Mouse (Mus musculus) thymus, postnatal 0 days (tissue): ENCODE data around the gene Lrp1. TPM values are rescaled to one million over a fixed set of nuclear protein-coding genes. Genes with fewer than 3 reads are reported as not detected.

Experiments
- DNase-seq: peaks from one replicate; pipeline ENCODE4 v3.0.0-alpha.2; 2015; ENCODE audit warnings: low spot score
- polyA plus RNA-seq: library from polyadenylated mRNA; unstranded; fragments of >200 nt; fragmentation: Nextera tagmentation; extraction: Ambion mirVana; gene quantifications from 2 replicates; pipeline ENCODE4 v1.2.1, GENCODE M21; 2015

Gene Lrp1
- polyA plus RNA-seq, 1 experiment from 2014 or later: 8.6 TPM

DNA sequence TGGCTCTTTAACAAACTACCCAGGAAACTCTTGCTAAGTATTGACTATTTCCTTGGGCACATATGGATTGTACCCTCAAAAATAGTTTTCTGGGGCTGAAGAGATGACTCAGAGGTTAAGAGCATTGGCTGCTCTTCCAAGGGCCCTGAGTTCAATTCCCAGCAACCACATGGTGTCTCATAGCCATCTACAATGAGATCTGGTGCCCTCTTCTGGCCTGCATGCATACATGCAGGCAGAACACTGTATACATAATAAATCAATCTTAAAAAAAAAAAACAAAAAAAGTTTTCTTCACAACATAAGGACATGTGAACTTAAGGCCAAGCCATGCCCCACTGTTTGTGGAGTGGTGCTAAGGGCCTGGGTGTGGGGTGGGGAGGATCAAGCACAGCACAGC, 59.8 kb downstream of the Lrp1 start:
- DNase-seq: no peak

DNA sequence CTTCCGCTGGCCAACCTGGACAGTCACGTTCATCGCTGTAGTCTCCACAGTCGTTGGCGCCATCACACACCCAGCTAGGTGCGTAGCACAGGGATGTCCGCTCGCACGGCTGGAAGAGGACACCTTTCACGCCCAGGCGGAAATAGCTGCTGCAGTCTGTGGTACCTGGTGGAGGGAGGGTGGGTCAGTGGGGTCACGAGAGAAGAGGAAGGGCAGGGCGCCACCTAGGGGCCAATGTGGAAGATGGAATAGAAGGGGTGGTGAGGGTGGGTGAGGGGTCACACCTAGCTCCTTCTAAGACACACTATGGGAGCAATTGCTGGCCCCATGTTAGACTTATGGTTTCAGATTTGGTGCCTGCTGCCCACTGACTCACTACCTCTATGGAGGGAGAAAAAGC, 63.6 kb downstream of the Lrp1 start:
- DNase-seq: no peak

DNA sequence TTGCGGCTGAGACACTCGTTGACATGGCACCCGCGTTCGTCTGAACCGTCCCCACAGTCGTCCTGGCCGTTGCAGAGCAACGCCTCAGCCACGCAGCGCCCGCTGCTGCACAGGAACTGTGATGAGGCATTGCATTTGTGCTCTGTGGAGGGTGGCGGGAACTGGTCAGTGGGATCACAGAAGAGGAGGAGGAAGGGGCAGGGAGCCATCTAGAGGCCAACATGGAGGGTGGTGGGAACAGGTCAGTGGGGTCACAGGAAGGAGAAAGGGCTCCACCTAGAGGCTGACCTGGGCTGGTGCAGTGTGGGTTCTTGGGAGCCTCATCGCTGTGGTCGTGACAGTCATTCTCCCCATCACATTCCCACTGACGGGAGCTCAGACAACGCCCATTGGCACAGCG, 65.2 kb downstream of the Lrp1 start:
- DNase-seq: no peak

GRCm38 (mm10) chr10:127549892-127550291, 71.1 kb downstream of the Lrp1 start:
- DNase-seq: no peak

- no peak for DNase-seq
Measured at GRCm38 (mm10) chr10:127548236-127548635, 72.7 kb downstream of the Lrp1 start.

DNA sequence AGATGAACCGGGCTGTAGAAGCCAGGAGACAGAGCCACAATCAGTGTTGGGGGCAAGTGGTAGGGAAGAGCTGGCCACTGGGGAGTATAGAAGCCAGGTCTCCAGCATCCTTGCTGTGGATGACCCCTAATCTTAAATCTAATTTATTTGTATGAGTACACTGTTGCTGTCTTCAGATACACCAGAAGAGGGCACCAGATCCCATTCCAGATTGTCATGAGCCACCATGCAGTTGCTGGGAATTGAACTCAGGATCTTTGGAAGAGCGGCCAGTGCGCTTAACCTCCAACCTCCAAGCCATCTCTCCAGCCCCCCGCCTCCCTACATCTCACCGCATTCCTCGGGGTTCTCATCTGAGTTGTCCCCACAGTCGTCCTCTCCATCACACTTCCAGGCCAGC, 74.4 kb downstream of the Lrp1 start:
- DNase-seq: no peak

DNA sequence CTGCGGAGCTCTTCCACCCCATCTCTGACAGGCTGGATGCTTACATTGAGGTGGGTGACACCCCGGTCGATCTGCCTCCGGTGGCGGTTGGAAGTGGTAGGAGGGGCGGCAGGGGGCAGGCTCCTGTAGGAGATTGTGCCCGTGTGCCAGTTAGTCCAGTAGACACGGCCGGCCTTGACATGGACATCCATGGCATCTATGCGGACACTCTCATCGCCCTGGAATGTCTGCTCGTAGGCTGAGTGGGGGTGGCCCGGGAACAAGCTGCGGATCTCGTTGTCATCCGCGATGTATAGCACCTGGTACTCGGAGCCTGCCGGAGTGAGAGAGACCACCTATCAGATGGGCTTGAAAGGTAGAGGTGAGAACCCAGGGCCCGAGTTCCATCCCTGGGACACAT, 76.6 kb downstream of the Lrp1 start:
- DNase-seq: no peak

GRCm38 (mm10) chr10:127543916-127544315, 77.0 kb downstream of the Lrp1 start:
- no peak for DNase-seq

DNA sequence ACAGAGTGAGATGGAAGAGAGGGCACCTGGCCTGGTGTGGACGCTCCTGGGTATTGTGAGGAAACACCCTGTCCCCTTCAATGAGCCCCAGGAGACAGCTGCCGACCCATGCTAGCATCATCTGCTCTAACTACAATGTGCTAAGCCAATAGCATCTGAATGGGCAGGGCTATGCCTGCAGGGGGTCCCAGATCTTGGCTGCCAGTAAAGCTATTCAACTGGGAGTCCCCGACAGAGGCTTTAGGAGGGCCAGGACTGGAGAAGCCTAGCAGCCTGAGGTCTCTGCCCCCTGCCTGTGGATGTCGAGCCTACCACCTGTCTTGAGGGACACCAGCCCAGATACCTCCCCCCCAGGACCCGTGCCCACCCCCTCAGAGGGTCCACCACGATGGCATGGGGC, 78.2 kb downstream of the Lrp1 start:
- no peak for DNase-seq

- DNase-seq: no peak
Measured at GRCm38 (mm10) chr10:127542084-127542483, 78.9 kb downstream of the Lrp1 start.

DNA sequence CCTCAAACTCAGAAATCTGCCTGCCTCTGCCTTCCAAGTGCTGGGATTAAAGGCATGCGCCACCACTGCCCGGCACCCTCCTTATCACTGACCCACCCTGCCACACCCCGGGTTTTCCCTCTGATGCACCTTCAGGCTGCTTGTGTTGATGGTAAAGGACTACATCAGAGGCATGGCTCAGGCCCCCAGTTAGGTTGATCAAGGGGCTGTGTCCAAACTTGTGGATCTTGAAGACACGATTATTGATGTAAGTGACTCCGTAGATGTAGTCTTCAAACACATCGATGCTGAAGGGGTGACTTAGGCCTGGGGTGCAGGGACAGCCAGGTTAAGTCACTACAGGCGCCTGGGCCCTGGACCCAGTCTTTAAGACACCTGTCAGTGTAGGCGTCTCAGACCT, 79.4 kb downstream of the Lrp1 start:
- DNase-seq: no peak

- peak; percentile 59 for DNase-seq
Measured at GRCm38 (mm10) chr10:127537854-127538583, 82.9 kb downstream of the Lrp1 start.

DNA sequence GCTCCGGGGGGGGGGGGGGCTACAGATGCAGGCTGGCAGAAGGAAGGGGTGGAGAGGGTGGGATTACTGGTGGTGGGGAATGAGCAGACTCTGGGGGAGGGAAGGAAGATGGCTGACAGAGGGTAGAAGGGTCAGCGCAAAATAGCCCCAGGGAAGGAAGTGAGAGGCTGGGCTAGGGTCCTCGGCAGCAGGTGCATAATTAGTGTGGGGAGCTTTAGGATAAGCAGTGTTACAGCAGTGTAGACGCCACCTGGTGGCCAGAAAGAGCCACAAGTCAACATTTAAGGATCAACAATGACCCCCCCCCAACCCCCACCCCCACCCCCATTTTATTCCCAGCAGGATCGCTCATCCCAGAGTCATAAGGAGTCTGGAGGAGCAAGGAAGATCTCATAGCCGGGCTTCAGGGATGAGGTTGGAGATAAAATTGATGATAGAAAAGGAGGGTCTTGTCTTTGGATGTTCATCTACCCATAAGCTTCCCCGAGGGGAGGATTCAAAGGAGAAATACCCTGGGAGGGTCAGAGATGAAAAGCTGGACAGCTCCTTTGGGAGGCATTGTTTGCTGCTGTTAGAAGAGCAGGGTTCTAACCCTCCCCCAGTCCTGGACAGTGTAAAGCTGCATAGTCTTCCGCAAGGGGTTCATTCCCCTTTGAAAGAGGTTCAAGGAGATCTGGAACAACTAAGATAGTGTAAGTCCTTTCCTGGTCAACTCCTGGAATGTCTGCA, 84.2 kb downstream of the Lrp1 start:
- DNase-seq: peak; percentile 59

DNA sequence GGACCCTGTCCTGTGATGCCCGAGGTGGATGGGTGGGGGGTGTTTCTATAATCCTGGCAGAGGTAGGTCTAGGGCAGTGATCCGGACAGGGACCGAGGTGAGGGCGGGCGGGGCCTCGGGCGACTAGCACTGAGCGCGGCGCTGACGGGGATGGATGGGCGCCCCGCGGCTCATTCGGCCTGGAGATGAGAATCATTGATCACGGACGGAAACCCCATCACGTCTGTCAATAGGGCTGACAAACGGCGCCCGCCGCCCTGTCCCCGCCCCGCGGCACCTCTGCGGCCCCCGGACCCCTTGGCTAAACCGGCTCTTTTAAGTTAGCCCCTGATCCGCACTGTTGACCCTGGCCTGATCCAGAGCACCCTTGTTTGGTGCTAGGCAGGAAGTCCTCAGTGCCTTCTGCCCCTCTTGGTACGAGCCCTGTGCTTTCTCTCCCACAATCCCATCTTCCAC, 86.0 kb downstream of the Lrp1 start:
- DNase-seq: no peak

GRCm38 (mm10) chr10:127534036-127534928, 86.7 kb downstream of the Lrp1 start, which contains the start of gene Nxph4:
Gene Nxph4 (minus strand): TSS chr10:127534559.
- DNase-seq: no peak

DNA sequence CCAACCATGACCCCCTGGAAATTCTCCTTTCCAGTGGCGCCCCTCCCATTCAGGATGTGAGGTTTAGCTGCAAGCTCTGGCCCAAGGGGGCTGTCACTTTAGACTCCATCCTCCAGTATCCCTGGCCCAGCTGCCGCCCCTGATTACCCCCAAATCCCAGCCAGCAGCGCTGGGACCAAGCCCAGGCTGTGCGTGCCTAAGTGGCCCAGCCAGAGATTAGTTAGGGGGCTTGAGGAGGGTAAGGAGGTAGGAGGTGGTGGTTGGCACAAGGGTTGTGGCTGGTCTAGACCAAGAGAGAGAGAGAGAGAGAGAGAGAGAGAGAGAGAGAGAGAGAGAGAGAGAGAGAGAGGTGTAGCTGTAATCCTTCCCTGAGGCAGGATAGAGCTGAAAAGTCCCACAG, 89.4 kb downstream of the Lrp1 start:
- no peak for DNase-seq

DNA sequence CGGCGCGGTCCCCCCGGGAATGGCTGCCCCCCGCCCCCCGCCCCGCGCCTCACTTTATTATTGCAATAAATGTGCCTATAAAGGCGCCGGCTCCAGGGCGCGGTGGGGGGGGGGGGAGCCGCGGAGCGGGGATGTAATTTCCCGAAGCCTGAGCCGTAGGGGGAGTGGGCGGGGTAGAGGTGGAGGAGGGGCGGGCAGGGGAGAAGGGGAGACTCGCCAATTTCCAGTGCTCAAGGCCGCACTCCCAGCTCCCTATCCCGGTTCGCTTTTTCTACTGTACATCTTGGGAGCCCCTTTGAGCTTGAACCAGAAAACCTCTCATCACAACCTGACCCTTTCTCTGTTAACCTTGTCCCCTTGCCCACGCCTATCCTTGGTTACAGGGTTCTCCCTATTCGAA, 90.0 kb downstream of the Lrp1 start:
- no peak for DNase-seq

- DNase-seq: no peak
Measured at GRCm38 (mm10) chr10:127527481-127527880, 93.5 kb downstream of the Lrp1 start.

DNA sequence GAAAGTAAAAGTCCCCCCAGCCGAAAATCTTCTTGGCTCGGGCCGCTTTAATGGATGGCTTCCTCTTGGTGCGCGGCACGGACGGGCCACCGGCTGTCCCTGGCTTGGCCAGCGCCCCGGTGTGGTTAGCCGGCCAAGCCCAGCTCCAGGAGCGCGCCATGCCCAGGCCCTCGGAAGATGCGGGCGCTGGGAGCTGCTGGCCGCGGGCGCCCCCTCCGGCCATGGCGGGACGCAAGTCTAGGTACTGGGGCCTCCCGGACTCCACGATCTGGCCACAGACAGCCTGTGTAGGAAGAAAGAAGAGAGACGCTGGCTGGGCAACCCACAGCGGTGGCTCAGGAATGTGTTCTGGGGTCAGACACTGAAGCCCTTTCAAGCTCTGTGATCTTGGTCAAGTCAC, 94.3 kb downstream of the Lrp1 start:
- no peak for DNase-seq

DNA sequence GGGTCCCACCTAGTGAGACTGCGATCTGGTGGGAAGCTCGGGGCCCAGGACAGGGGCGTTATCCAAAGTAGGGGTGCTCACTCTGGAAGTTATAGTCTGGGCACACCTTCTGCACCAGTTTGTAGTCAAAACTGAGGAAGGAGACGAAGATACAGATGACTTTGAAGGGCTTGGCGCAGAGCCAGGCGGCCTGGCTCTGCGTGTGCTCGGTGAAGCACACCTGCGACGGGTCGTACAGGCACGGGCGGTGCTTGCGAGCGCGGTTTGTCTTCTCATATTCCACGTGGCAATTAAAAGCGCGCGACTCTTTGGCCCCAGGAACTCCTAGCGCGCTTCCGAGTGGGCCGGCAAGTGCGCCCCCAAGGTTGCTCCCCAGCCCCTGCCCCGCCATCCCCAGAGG, 94.9 kb downstream of the Lrp1 start:
- DNase-seq: peak; percentile 71

GRCm38 (mm10) chr10:127524646-127525255, 96.2 kb downstream of the Lrp1 start:
- DNase-seq: no peak
